ENCODE assay signal across 23 mouse cellular contexts in genomic region chr10:96089744-96090143, GRCm38 (mm10). TPM values are rescaled to one million over a fixed set of nuclear protein-coding genes. Genes with fewer than 3 reads are reported as not detected.
DNase-seq lines count a peak whose midpoint lies in the region; ATAC-seq and TF ChIP-seq lines count a peak whose summit lies in the region.
"Had no signal": no experiment of that assay in that cellular context is flagged by ENCODE, and none has a peak within 500 bp of the region (broad histone marks: within the 10 kb centered on the region; RNA-seq: fewer than 3 reads in every experiment).

No protein-coding gene starts in this region.

- no peak for TF ChIP-seq POLR2A in liver, adult 2 months (IDR thresholded peaks at IDR 0.05; ENCODE audit: extremely low read depth, insufficient read depth, low read length)
- TF ChIP-seq POLR2A in brain, embryonic 14.5 days (IDR thresholded peaks at IDR 0.05; ENCODE audit: borderline replicate concordance, extremely low read depth, insufficient read depth, insufficient read length, poor library complexity, severe bottlenecking): no peak

- no peaks in the 10 kb centered on the region for H3K79me2 ChIP-seq in liver, adult 2 months (ENCODE audit: control insufficient read depth, insufficient read depth, low read length)

- ATAC-seq in hindbrain, embryonic 16.5 days: peak; percentile 57
- no peak for ATAC-seq in hindbrain, embryonic 13.5 days (ENCODE audit: low FRiP score)
- no peak for ATAC-seq in liver, embryonic 12.5 days
- ATAC-seq: forebrain, embryonic 14.5 days; forebrain, embryonic 16.5 days had no signal

- no peaks in the 10 kb centered on the region for H3K27me3 ChIP-seq in hindbrain, embryonic 16.5 days (replicated peaks; ENCODE audit: control insufficient read depth, insufficient read depth, low read length)
- no peaks in the 10 kb centered on the region for H3K27me3 ChIP-seq in hindbrain, embryonic 13.5 days
- no peaks in the 10 kb centered on the region for H3K27me3 ChIP-seq in liver, adult 2 months (ENCODE audit: control insufficient read depth, insufficient read depth, low read length)
- no peaks in the 10 kb centered on the region; the same call in 1 of the 2 replicates for H3K27me3 ChIP-seq in liver, embryonic 12.5 days (replicated peaks)
- H3K27me3 ChIP-seq: embryonic facial prominence, embryonic 13.5 days; embryonic facial prominence, embryonic 15.5 days had no signal

- no peak overlapping the region for H3K27ac ChIP-seq in hindbrain, embryonic 16.5 days (ENCODE audit: low read depth, low read length)
- H3K27ac ChIP-seq in hindbrain, embryonic 13.5 days: no peak overlapping the region
- no peak overlapping the region for H3K27ac ChIP-seq in liver, adult 2 months (replicated peaks; ENCODE audit: insufficient read depth, low read depth, low read length)
- H3K27ac ChIP-seq in liver, embryonic 12.5 days: no peak overlapping the region
- H3K27ac ChIP-seq: embryonic facial prominence, embryonic 13.5 days; embryonic facial prominence, embryonic 15.5 days; forebrain, embryonic 10.5 days; forebrain, embryonic 12.5 days had no signal

- WGBS in hindbrain, embryonic 16.5 days: 71% methylated on average over 1 of the region's 1 CpGs
- WGBS in hindbrain, embryonic 13.5 days: 77% methylated on average over 1 of the region's 1 CpGs
- 88% methylated on average over 1 of the region's 1 CpGs for WGBS in liver, adult 2 months
- WGBS in liver, embryonic 12.5 days (ENCODE audit: insufficient replicate concordance): 69% methylated on average over 1 of the region's 1 CpGs

- no peak for TF ChIP-seq CTCF in liver, adult 2 months (IDR thresholded peaks at IDR 0.05; ENCODE audit: low read depth, low read length)
- TF ChIP-seq CTCF in brain, embryonic 14.5 days (IDR thresholded peaks at IDR 0.05; ENCODE audit: borderline replicate concordance, extremely low read depth, insufficient read depth, insufficient read length): no peak

- H3K4me2 ChIP-seq in hindbrain, embryonic 16.5 days (ENCODE audit: low read length): no peak overlapping the region
- no peak overlapping the region for H3K4me2 ChIP-seq in hindbrain, embryonic 13.5 days
- no peak overlapping the region for H3K4me2 ChIP-seq in liver, embryonic 12.5 days
- H3K4me2 ChIP-seq: embryonic facial prominence, embryonic 13.5 days; embryonic facial prominence, embryonic 15.5 days; forebrain, embryonic 12.5 days had no signal

- no peaks in the 10 kb centered on the region for H3K9me3 ChIP-seq in hindbrain, embryonic 16.5 days (ENCODE audit: control insufficient read depth, low read length)
- H3K9me3 ChIP-seq in hindbrain, embryonic 13.5 days: no peaks in the 10 kb centered on the region
- no peaks in the 10 kb centered on the region for H3K9me3 ChIP-seq in liver, embryonic 12.5 days (replicated peaks)
- H3K9me3 ChIP-seq: embryonic facial prominence, embryonic 13.5 days; embryonic facial prominence, embryonic 15.5 days; forebrain, embryonic 10.5 days; forebrain, embryonic 12.5 days had no signal

- H3K4me3 ChIP-seq in hindbrain, embryonic 16.5 days (ENCODE audit: low read length): no peak overlapping the region
- no peak overlapping the region for H3K4me3 ChIP-seq in hindbrain, embryonic 13.5 days
- no peak overlapping the region for H3K4me3 ChIP-seq in liver, adult 2 months (ENCODE audit: insufficient read depth, low read depth, low read length)
- H3K4me3 ChIP-seq in liver, embryonic 12.5 days: no peak overlapping the region
- H3K4me3 ChIP-seq: embryonic facial prominence, embryonic 13.5 days; embryonic facial prominence, embryonic 15.5 days; erythroblast, embryonic 14.5 days; forebrain, embryonic 10.5 days; forebrain, embryonic 12.5 days had no signal

- H3K4me1 ChIP-seq in hindbrain, embryonic 16.5 days (ENCODE audit: control insufficient read depth, insufficient read depth, low read depth, low read length): peaks cover 3% of the 10 kb centered on the region; the same call in 1 of the 2 replicates
- H3K4me1 ChIP-seq in hindbrain, embryonic 13.5 days (replicated peaks): peaks cover 16% of the 10 kb centered on the region; the same call in 1 of the 2 replicates
- no peaks in the 10 kb centered on the region for H3K4me1 ChIP-seq in liver, adult 2 months (ENCODE audit: control insufficient read depth, insufficient read depth, low read length)
- no peaks in the 10 kb centered on the region for H3K4me1 ChIP-seq in liver, embryonic 12.5 days
- H3K4me1 ChIP-seq: embryonic facial prominence, embryonic 13.5 days; embryonic facial prominence, embryonic 15.5 days; forebrain, embryonic 12.5 days had no signal

- H3K36me3 ChIP-seq in hindbrain, embryonic 16.5 days (ENCODE audit: control insufficient read depth, insufficient read depth, low read length): no peaks in the 10 kb centered on the region
- no peaks in the 10 kb centered on the region for H3K36me3 ChIP-seq in hindbrain, embryonic 13.5 days
- no peaks in the 10 kb centered on the region for H3K36me3 ChIP-seq in liver, adult 2 months (ENCODE audit: control insufficient read depth, insufficient read depth, low read length)
- no peaks in the 10 kb centered on the region for H3K36me3 ChIP-seq in liver, embryonic 12.5 days
- H3K36me3 ChIP-seq: embryonic facial prominence, embryonic 13.5 days; embryonic facial prominence, embryonic 15.5 days; forebrain, embryonic 10.5 days; forebrain, embryonic 12.5 days had no signal

- peak; percentile 9 for DNase-seq in liver, adult 2 months (ENCODE audit: extremely low read depth, low read depth, low spot score)
- peak; percentile 55 for DNase-seq in brain, embryonic 14.5 days (ENCODE audit: low read depth)
- no peak for DNase-seq in adrenal gland, adult 18-20 months (ENCODE audit: low spot score in 2 of 2)
- DNase-seq: adrenal gland, adult 8-10 months; adrenal gland, postnatal 14 days; adrenal gland, postnatal 36 days; embryo, embryonic 11 days had no signal

- H3K9ac ChIP-seq in hindbrain, embryonic 16.5 days (ENCODE audit: low read depth, low read length): no peak overlapping the region
- H3K9ac ChIP-seq in hindbrain, embryonic 13.5 days: no peak overlapping the region
- no peak overlapping the region for H3K9ac ChIP-seq in liver, adult 2 months (ENCODE audit: low read depth, low read length)
- H3K9ac ChIP-seq in liver, embryonic 12.5 days: no peak overlapping the region
- H3K9ac ChIP-seq: embryonic facial prominence, embryonic 13.5 days; embryonic facial prominence, embryonic 15.5 days; forebrain, embryonic 12.5 days had no signal

RNA-seq across cellular contexts. Expression of gene Gm5426, which starts 46.7 kb away (rescaled TPM):
- polyA plus RNA-seq in hindbrain, embryonic 16.5 days (2015; fragmentation: Nextera tagmentation; extraction: Ambion mirVana): not detected in 2 replicates
- polyA plus RNA-seq in hindbrain, embryonic 13.5 days (2015; fragmentation: Nextera tagmentation; extraction: Ambion mirVana): not detected in 2 replicates
- not detected in 2 replicates for total RNA-seq in liver, adult 2 months (2014; rRNA removed)
- not detected in 2 replicates for polyA plus RNA-seq in liver, adult 2 months (2012; rRNA removed)
- polyA plus RNA-seq in liver, embryonic 12.5 days (2016; fragmentation: Nextera tagmentation; extraction: Ambion mirVana): not detected in 2 replicates
- polyA plus RNA-seq in brain, embryonic 14.5 days (2012; rRNA removed): not detected in 2 replicates
- total RNA-seq in adrenal gland, adult 18-20 months (2021): not detected
- total RNA-seq: adrenal gland, adult 8-10 months; adrenal gland, postnatal 14 days; adrenal gland, postnatal 36 days; common myeloid progenitor, adult 5-6 weeks; ES-E14; MEL had no signal
- polyA plus RNA-seq: C2C12; cerebellum, adult 2 months; embryonic facial prominence, embryonic 11.5 days; embryonic facial prominence, embryonic 13.5 days; embryonic facial prominence, embryonic 15.5 days; erythroblast, embryonic 14.5 days; forebrain, embryonic 10.5 days; forebrain, embryonic 12.5 days; forebrain, embryonic 14.5 days; forebrain, embryonic 16.5 days had no signal

Comparison
In these comparisons a context has a peak if more than half of its experiments do, and no peak if none do; other contexts are left out.
1. DNase-seq: peak in liver, adult 2 months (single experiment) and brain, embryonic 14.5 days (single experiment); none in adrenal gland, adult 18-20 months (0 of 2).